Mouse (Mus musculus) right cerebral cortex, postnatal 36 days (tissue): ENCODE results near the gene 2310039H08Rik.

Source experiments
- DNase-seq, 2 experiments: peaks; one replicate each; pipeline ENCODE4 v3.0.0; 2022; ENCODE audit warnings: low spot score in 2 of 2, mixed read lengths in 1 of 2

The 2310039H08Rik gene

GRCm38 (mm10) chr17:46809131-46809830, 36.8 kb downstream of the 2310039H08Rik start:
- no peak for DNase-seq

DNA sequence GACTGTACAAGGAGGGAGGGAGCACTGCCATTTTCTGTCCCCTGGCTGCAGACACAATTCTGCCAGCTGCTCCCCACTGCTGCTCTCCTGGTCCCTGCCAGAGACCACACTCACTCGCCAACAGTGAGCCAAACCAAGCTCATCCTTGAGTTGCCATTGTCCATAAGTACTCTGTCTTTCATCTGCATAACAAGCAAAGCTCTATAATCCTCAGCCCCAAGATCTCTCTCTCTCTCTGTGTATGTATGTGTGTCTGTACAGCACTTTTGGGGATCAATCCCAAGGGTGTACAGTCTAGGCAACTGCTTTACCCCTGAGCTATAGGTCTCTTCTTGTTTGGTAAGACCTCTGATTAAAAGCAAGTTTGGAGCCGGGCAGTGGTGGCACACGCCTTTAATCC, 38.2 kb downstream of the 2310039H08Rik start:
- no peak for DNase-seq

DNA sequence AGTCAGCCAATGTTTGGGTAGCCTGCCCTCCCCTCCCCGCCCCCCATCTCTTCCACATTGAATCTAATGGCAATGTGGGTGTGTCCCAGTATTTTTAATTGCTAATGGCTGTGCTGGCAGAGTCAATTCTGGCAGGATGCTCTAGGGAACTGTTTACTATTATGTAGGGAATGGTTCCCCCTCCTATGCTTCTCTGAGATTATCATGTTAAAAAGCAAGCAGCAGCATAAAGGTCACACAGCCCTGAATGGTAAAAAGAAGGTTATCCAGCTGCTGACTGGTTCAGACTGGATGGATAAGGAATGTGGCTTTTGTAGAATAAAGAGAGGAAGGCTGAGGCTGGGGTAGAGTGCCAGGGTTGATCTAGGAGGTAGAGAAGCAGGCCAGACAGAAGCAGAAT, 40.0 kb downstream of the 2310039H08Rik start:
- no peak for DNase-seq

GRCm38 (mm10) chr17:46813637-46814036, 41.2 kb downstream of the 2310039H08Rik start:
- no peak for DNase-seq

DNA sequence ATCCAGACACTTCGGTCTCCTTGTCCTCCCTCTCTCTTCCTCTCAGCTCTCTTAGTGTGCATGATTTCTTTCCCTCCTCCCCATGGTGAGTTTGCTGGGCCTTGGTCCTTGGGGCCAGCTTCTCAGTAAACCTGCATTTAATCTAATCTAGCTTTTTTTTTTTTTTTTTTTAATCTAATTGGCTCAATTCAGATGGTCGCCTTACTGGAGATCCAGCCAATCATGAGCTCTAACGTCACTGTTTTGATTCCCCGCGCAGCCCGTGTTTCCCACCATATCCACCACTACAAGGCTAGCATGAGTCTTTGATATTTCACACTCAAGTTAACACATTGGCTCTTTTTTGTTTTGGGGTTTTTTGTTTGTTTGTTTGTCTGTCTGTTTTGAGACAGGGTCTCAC, 42.1 kb downstream of the 2310039H08Rik start:
- no peak for DNase-seq

DNA sequence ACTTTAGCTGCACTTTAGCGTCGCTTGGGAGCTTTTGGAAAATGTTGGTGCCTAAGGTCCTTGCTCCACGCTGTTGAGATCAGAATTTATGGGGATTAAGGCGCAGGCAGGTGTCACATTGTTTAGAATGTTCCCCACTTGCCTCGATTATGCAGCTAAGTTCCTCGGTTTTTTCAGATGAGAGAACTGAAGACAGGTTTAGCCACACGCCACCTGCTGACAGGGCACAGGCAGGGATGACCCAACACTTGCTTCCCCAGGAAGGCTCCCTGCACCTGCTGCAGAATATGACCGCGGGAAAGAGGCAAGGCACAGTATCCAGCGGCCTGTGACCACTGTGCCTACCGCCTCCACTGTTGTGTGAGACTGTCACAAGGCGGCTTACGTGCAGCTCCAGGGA, 43.9 kb downstream of the 2310039H08Rik start:
- no peak for DNase-seq

DNA sequence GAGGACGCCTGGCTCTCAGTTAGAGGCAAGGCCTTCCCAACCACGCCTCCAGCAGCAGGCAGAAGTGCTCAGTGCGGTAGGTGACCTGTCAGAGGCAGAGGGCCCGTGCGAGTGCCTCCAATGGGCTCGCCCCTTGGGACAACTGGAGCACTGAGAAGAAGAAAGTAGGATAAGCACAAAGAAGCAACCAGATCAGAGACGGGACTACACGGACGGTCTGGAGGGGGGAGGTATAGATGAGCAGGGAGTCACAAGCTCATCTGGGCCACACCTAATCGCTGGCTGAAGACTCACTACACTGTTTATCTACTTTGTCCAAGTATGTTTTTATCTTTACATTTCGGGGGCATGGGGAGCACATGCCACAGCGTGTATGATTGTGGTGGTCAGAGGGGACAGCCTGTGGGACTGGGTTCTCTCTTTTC, 45.3 kb downstream of the 2310039H08Rik start:
- DNase-seq: no peak

- DNase-seq: no peak
Observed at GRCm38 (mm10) chr17:46820628-46821027, 48.2 kb downstream of the 2310039H08Rik start.
